Mouse (Mus musculus) liver, adult 2 months (tissue): ENCODE data around the gene Uqcc1. TPM values are rescaled to one million over a fixed set of nuclear protein-coding genes. Genes with fewer than 3 reads are reported as not detected.

ENCODE experiments used
- DNase-seq: peaks from one replicate; pipeline ENCODE4 v3.0.0-alpha.2; 2011; ENCODE audit warnings: low read depth, low spot score; ENCODE audit errors: extremely low read depth
- H3K27ac ChIP-seq: fragments of 200-500 bp; replicated peaks from 2 replicates; pipeline ENCODE4 v1.5.1; 2012; ENCODE audit warnings: low read depth, mild to moderate bottlenecking, control low read depth, inconsistent platforms, low read length; ENCODE audit not compliant: insufficient read depth
- H3K27me3 ChIP-seq: fragments of 200-500 bp; 2 replicates; pipeline ENCODE4 v1.6.1; 2012; ENCODE audit warnings: mild to moderate bottlenecking, moderate library complexity, low read length, inconsistent platforms; ENCODE audit not compliant: control insufficient read depth, insufficient read depth
- H3K36me3 ChIP-seq: fragments of 200-500 bp; 2 replicates; pipeline ENCODE4 v1.6.1; 2012; ENCODE audit warnings: low read length, inconsistent platforms; ENCODE audit not compliant: control insufficient read depth, insufficient read depth
- H3K4me1 ChIP-seq: fragments of 200-500 bp; 2 replicates; pipeline ENCODE4 v1.6.1; 2011; ENCODE audit warnings: low read length; ENCODE audit not compliant: control insufficient read depth, insufficient read depth
- H3K4me3 ChIP-seq: fragments of 200-500 bp; 2 replicates; pipeline ENCODE4 v1.5.1; 2011; ENCODE audit warnings: low read depth, mild to moderate bottlenecking, control low read depth, low read length, moderate library complexity; ENCODE audit not compliant: insufficient read depth
- H3K79me2 ChIP-seq: fragments of 200-500 bp; 2 replicates; pipeline ENCODE4 v1.6.1; 2012; ENCODE audit warnings: inconsistent platforms, mild to moderate bottlenecking, low read length, moderate library complexity; ENCODE audit not compliant: control insufficient read depth, insufficient read depth
- H3K9ac ChIP-seq: fragments of 200-500 bp; 2 replicates; pipeline ENCODE4 v1.6.1; 2012; ENCODE audit warnings: low read depth, mild to moderate bottlenecking, control low read depth, inconsistent platforms, low read length
- CTCF ChIP-seq: fragments of 200-500 bp; IDR thresholded peaks from 2 replicates; pipeline ENCODE4 v1.5.1; 2011; ENCODE audit warnings: low read depth, low read length, control low read depth
- POLR2A ChIP-seq: fragments of 200-500 bp; IDR thresholded peaks from 2 replicates; pipeline ENCODE4 v1.6.1; 2011; ENCODE audit warnings: low read length, control low read depth; ENCODE audit not compliant: insufficient read depth; ENCODE audit errors: extremely low read depth
- WGBS: fragments of 180-500 bp; shearing (Covaris S2); methylation state at CpG from one replicate; pipeline ENCODE4 v1.1.7; 2018; 5-methylcytosine and 5-hydroxymethylcytosine counted together
- polyA plus RNA-seq: library from polyadenylated mRNA; depleted of rRNA; stranded (reverse); fragments of >200 nt; gene quantifications from 2 replicates; pipeline ENCODE4 v1.2.3, GENCODE M21; 2012
- total RNA-seq: library from RNA; depleted of rRNA; stranded (reverse); fragments of >200 nt; gene quantifications from 2 replicates; pipeline ENCODE4 v1.2.3, GENCODE M21; 2014

The Uqcc1 gene
- total and polyA plus RNA-seq, 2 experiments: 31.2 to 65.9 TPM

- TF ChIP-seq CTCF (no peak), POLR2A (no peak)
- peaks cover 18% of the 10 kb centered on the region for H3K4me1 ChIP-seq
- H3K27me3 ChIP-seq: no peaks in the 10 kb centered on the region
- 100% methylated on average over 1 of the region's 1 CpGs for WGBS
- H3K79me2 ChIP-seq: no peaks in the 10 kb centered on the region
- no peak overlapping the region for H3K27ac ChIP-seq
- no peak overlapping the region for H3K4me3 ChIP-seq
- peaks cover 7% of the 10 kb centered on the region; the same call in 1 of the 2 replicates for H3K36me3 ChIP-seq
- DNase-seq: no peak
- no peak overlapping the region for H3K9ac ChIP-seq
These were observed 113.9 kb downstream of the Uqcc1 start for GRCm38 (mm10) chr2:155816179-155816578.

- Histone ChIP-seq H3K27me3 (no peaks in the 10 kb centered on the region), H3K27ac (no peak overlapping the region), H3K4me1 (peaks cover 12% of the 10 kb centered on the region), H3K36me3 (no peaks in the 10 kb centered on the region), H3K4me3 (no peak overlapping the region), H3K79me2 (no peaks in the 10 kb centered on the region), H3K9ac (no peak overlapping the region)
- 54% methylated on average over 5 of the region's 5 CpGs for WGBS
- DNase-seq: no peak
- no peak for TF ChIP-seq POLR2A
- no peak for TF ChIP-seq CTCF
These were observed 115.3 kb downstream of the Uqcc1 start for GRCm38 (mm10) chr2:155814829-155815228.

GRCm38 (mm10) chr2:155812637-155813036 is 117.5 kb downstream of the Uqcc1 start:
- 76% methylated on average over 4 of the region's 4 CpGs for WGBS
- H3K27ac ChIP-seq: no peak overlapping the region
- no peak for DNase-seq
- H3K4me1 ChIP-seq: peaks cover under 1% of the 10 kb centered on the region; the same call in 1 of the 2 replicates
- no peak overlapping the region for H3K4me3 ChIP-seq
- no peak overlapping the region for H3K9ac ChIP-seq
- no peak for TF ChIP-seq POLR2A
- TF ChIP-seq CTCF: no peak
- no peaks in the 10 kb centered on the region for H3K36me3 ChIP-seq
- no peaks in the 10 kb centered on the region for H3K79me2 ChIP-seq
- no peaks in the 10 kb centered on the region for H3K27me3 ChIP-seq

- TF ChIP-seq CTCF: peak; percentile 95
- no peak for TF ChIP-seq POLR2A
- DNase-seq: peak; percentile 28
- Histone ChIP-seq H3K79me2 (no peaks in the 10 kb centered on the region), H3K27me3 (no peaks in the 10 kb centered on the region), H3K9ac (no peak overlapping the region), H3K27ac (no peak overlapping the region), H3K4me1 (no peaks in the 10 kb centered on the region), H3K4me3 (no peak overlapping the region), H3K36me3 (no peaks in the 10 kb centered on the region)
- 44% methylated on average over 16 of the region's 16 CpGs for WGBS
These were observed 118.2 kb downstream of the Uqcc1 start for GRCm38 (mm10) chr2:155811821-155812396.

GRCm38 (mm10) chr2:155809620-155810019 is 120.5 kb downstream of the Uqcc1 start:
- peak; percentile 65 for DNase-seq
- H3K27ac ChIP-seq: no peak overlapping the region
- H3K9ac ChIP-seq: no peak overlapping the region
- H3K4me3 ChIP-seq: no peak overlapping the region
- no peak for TF ChIP-seq POLR2A
- TF ChIP-seq CTCF: no peak
- no peaks in the 10 kb centered on the region for H3K4me1 ChIP-seq
- no peaks in the 10 kb centered on the region for H3K36me3 ChIP-seq
- no peaks in the 10 kb centered on the region for H3K27me3 ChIP-seq
- no peaks in the 10 kb centered on the region for H3K79me2 ChIP-seq
- 29% methylated on average over 4 of the region's 4 CpGs for WGBS

- no peak for DNase-seq
- no peaks in the 10 kb centered on the region for H3K4me1 ChIP-seq
- no peaks in the 10 kb centered on the region for H3K36me3 ChIP-seq
- TF ChIP-seq POLR2A: no peak
- TF ChIP-seq CTCF: no peak
- H3K9ac ChIP-seq: no peak overlapping the region
- no peak overlapping the region for H3K4me3 ChIP-seq
- WGBS: 87% methylated on average over 4 of the region's 4 CpGs
- H3K27ac ChIP-seq: no peak overlapping the region
- H3K27me3 ChIP-seq: no peaks in the 10 kb centered on the region
- no peaks in the 10 kb centered on the region for H3K79me2 ChIP-seq
These were observed 122.7 kb downstream of the Uqcc1 start for GRCm38 (mm10) chr2:155807408-155807807.
